Mouse (Mus musculus) hindbrain, postnatal 0 days (tissue): ENCODE measurements at regions not wholly inside any gene's neighbourhood (a gene's known extent, or its start where the extent isn't known, plus 50 kb on each side); places are given as distances from the start of the nearest gene placed in this dataset.

Experiments used
- ATAC-seq: fragments of 200-750 bp; cut with Nextera tagmentation; 2 replicates; pipeline ENCODE4 v1.8.0; 2017; ENCODE audit warnings: mild to moderate bottlenecking, moderate TSS enrichment, moderate library complexity
- DNase-seq: peaks from one replicate; pipeline ENCODE4 v3.0.0-alpha.2; 2015; ENCODE audit warnings: low spot score
- H3K27ac ChIP-seq: fragments of 300-500 bp; sonication (generic); 2 replicates; pipeline ENCODE4 v1.5.1; 2014; ENCODE audit warnings: mild to moderate bottlenecking
- H3K27me3 ChIP-seq: fragments of 300-500 bp; sonication (generic); 2 replicates; pipeline ENCODE4 v1.6.1; 2014; ENCODE audit warnings: low read length, mixed read lengths; ENCODE audit not compliant: insufficient read depth
- H3K36me3 ChIP-seq: fragments of 300-500 bp; sonication (generic); 2 replicates; pipeline ENCODE4 v1.6.1; 2014; ENCODE audit warnings: low read length, mixed read lengths; ENCODE audit not compliant: insufficient read depth
- H3K4me1 ChIP-seq: fragments of 300-500 bp; sonication (generic); 2 replicates; pipeline ENCODE4 v1.6.1; 2014; ENCODE audit warnings: antibody characterized with exemption, low read length, mixed read lengths; ENCODE audit not compliant: insufficient read depth
- H3K4me2 ChIP-seq: fragments of 300-500 bp; sonication (generic); 2 replicates; pipeline ENCODE4 v1.6.1; 2014; ENCODE audit warnings: low read depth, mild to moderate bottlenecking, low read length, moderate library complexity, mixed read lengths
- H3K4me3 ChIP-seq: fragments of 300-500 bp; sonication (generic); 2 replicates; pipeline ENCODE4 v1.5.1; 2014; ENCODE audit warnings: low read length
- H3K9ac ChIP-seq: fragments of 300-500 bp; sonication (generic); replicated peaks from 2 replicates; pipeline ENCODE4 v1.6.1; 2014; ENCODE audit warnings: mild to moderate bottlenecking, low read length, moderate library complexity, mixed read lengths
- H3K9me3 ChIP-seq: fragments of 300-500 bp; sonication (generic); 2 replicates; pipeline ENCODE4 v1.6.1; 2016; ENCODE audit warnings: low read length, mixed read lengths
- CTCF ChIP-seq: IDR thresholded peaks from 2 replicates; pipeline ENCODE4 v1.5.1; 2016; ENCODE audit warnings: antibody characterized with exemption, control low read depth, low read depth
- WGBS: fragments of 180-500 bp; shearing (Covaris S2); extraction: QIAGEN DNeasy Blood & Tissue Kit; methylation state at CpG from one replicate; pipeline ENCODE4 v1.1.7; 2014; 5-methylcytosine and 5-hydroxymethylcytosine counted together

- no peaks in the 10 kb centered on the region for H3K36me3 ChIP-seq
- H3K27ac ChIP-seq = no peak overlapping the region
- WGBS = 81% methylated on average over 3 of the region's 3 CpGs
- H3K9me3 ChIP-seq = no peaks in the 10 kb centered on the region
- DNase-seq (no peak), ATAC-seq (no peak)
- no peak for TF ChIP-seq CTCF
- peaks cover 5% of the 10 kb centered on the region; the same call in 1 of the 2 replicates for H3K4me1 ChIP-seq
- H3K4me2 ChIP-seq = no peak overlapping the region
- H3K9ac ChIP-seq = no peak overlapping the region
- no peak overlapping the region for H3K4me3 ChIP-seq
- H3K27me3 ChIP-seq = no peaks in the 10 kb centered on the region
These were observed 172.5 kb downstream of the Tex29 start for GRCm38 (mm10) chr8:12012769-12013168.

GRCm38 (mm10) chr8:12017750-12018149, 177.5 kb downstream of the Tex29 start:
- 0 out of 2 replicates have a peak, but pooled peaks cover under 1% of the 10 kb centered on the region for H3K27me3 ChIP-seq
- no peak for TF ChIP-seq CTCF
- 86% methylated on average over 7 of the region's 7 CpGs for WGBS
- DNase-seq (no peak), ATAC-seq (no peak)
- no peaks in the 10 kb centered on the region for H3K36me3 ChIP-seq
- no peak overlapping the region for H3K27ac ChIP-seq
- no peaks in the 10 kb centered on the region for H3K9me3 ChIP-seq
- H3K4me2 ChIP-seq = no peak overlapping the region
- no peaks in the 10 kb centered on the region for H3K4me1 ChIP-seq
- H3K9ac ChIP-seq = no peak overlapping the region
- H3K4me3 ChIP-seq = no peak overlapping the region

- Histone ChIP-seq H3K9me3 (no peaks in the 10 kb centered on the region), H3K4me1 (no peaks in the 10 kb centered on the region), H3K4me2 (no peak overlapping the region), H3K36me3 (no peaks in the 10 kb centered on the region), H3K27ac (no peak overlapping the region), H3K27me3 (0 out of 2 replicates have a peak, but pooled peaks cover 3% of the 10 kb centered on the region), H3K4me3 (no peak overlapping the region), H3K9ac (no peak overlapping the region)
- 94% methylated on average over 9 of the region's 9 CpGs for WGBS
- TF ChIP-seq CTCF = no peak
- ATAC-seq (no peak), DNase-seq (no peak)
These were observed 179.0 kb downstream of the Tex29 start for GRCm38 (mm10) chr8:12019272-12019671.

GRCm38 (mm10) chr8:12023669-12024390, 183.6 kb downstream of the Tex29 start:
- no peak for TF ChIP-seq CTCF
- H3K9me3 ChIP-seq = no peaks in the 10 kb centered on the region
- no peak overlapping the region for H3K4me2 ChIP-seq
- no peak overlapping the region for H3K27ac ChIP-seq
- H3K27me3 ChIP-seq = 0 out of 2 replicates have a peak, but pooled peaks cover 3% of the 10 kb centered on the region
- DNase-seq = no peak
- no peak overlapping the region for H3K4me3 ChIP-seq
- no peaks in the 10 kb centered on the region for H3K36me3 ChIP-seq
- H3K4me1 ChIP-seq = no peaks in the 10 kb centered on the region
- ATAC-seq = no peak
- WGBS = 73% methylated on average over 4 of the region's 4 CpGs
- no peak overlapping the region for H3K9ac ChIP-seq

- WGBS = 33% methylated on average over 22 of the region's 22 CpGs
- Histone ChIP-seq H3K36me3 (no peaks in the 10 kb centered on the region), H3K4me3 (no peak overlapping the region), H3K4me2 (peak overlapping the region; percentile 27; the same call in 1 of the 2 replicates), H3K27me3 (no peaks in the 10 kb centered on the region), H3K4me1 (peaks cover 11% of the 10 kb centered on the region; the same call in 1 of the 2 replicates), H3K9ac (no peak overlapping the region), H3K9me3 (no peaks in the 10 kb centered on the region), H3K27ac (no peak overlapping the region)
- peak; percentile 61 for ATAC-seq
- no peak for TF ChIP-seq CTCF
- peak; percentile 76 for DNase-seq
These were observed 190.3 kb downstream of the Tex29 start for GRCm38 (mm10) chr8:12030363-12031116.

GRCm38 (mm10) chr8:12031796-12032195, 191.5 kb downstream of the Tex29 start:
- Histone ChIP-seq H3K4me1 (peaks cover 11% of the 10 kb centered on the region; the same call in 1 of the 2 replicates), H3K9ac (no peak overlapping the region), H3K4me2 (no peak overlapping the region), H3K4me3 (no peak overlapping the region), H3K36me3 (no peaks in the 10 kb centered on the region), H3K9me3 (no peaks in the 10 kb centered on the region), H3K27ac (no peak overlapping the region), H3K27me3 (no peaks in the 10 kb centered on the region)
- no peak for TF ChIP-seq CTCF
- DNase-seq = peak; percentile 71
- WGBS = 50% methylated on average over 3 of the region's 3 CpGs
- no peak for ATAC-seq
